Mouse (Mus musculus) lung, embryonic 14.5 days (tissue): ENCODE measurements around the gene Atp6v1c2. TPM values are rescaled to one million over a fixed set of nuclear protein-coding genes. Genes with fewer than 3 reads are reported as not detected.

Experiments
- ATAC-seq: fragments of 200-750 bp; cut with Nextera tagmentation; 2 replicates; pipeline ENCODE4 v1.8.0; 2017; ENCODE audit warnings: mild to moderate bottlenecking, moderate TSS enrichment, moderate library complexity; ENCODE audit not compliant: insufficient read depth
- DNase-seq: peaks from one replicate; pipeline ENCODE4 v3.0.0-alpha.2; 2015
- H3K27ac ChIP-seq: fragments of 300-500 bp; sonication (generic); 2 replicates; pipeline ENCODE4 v1.5.1; 2014; ENCODE audit warnings: low read depth, mild to moderate bottlenecking, moderate library complexity
- H3K27me3 ChIP-seq: fragments of 300-500 bp; sonication (generic); 2 replicates; pipeline ENCODE4 v1.6.1; 2014; ENCODE audit warnings: low read length, control low read depth; ENCODE audit not compliant: insufficient read depth
- H3K36me3 ChIP-seq: fragments of 300-500 bp; sonication (generic); 2 replicates; pipeline ENCODE4 v1.6.1; 2014; ENCODE audit warnings: control low read depth; ENCODE audit not compliant: insufficient read depth
- H3K4me1 ChIP-seq: fragments of 300-500 bp; sonication (generic); 2 replicates; pipeline ENCODE4 v1.6.1; 2014; ENCODE audit warnings: antibody characterized with exemption, control low read depth; ENCODE audit not compliant: insufficient read depth
- H3K4me2 ChIP-seq: fragments of 300-500 bp; sonication (generic); 2 replicates; pipeline ENCODE4 v1.6.1; 2014; ENCODE audit warnings: mild to moderate bottlenecking
- H3K4me3 ChIP-seq: fragments of 300-500 bp; sonication (generic); 2 replicates; pipeline ENCODE4 v1.5.1; 2014; ENCODE audit warnings: low read depth, low read length
- H3K9ac ChIP-seq: fragments of 300-500 bp; sonication (generic); 2 replicates; pipeline ENCODE4 v1.6.1; 2014
- H3K9me3 ChIP-seq: fragments of 300-500 bp; sonication (generic); 2 replicates; pipeline ENCODE4 v1.6.1; 2016; ENCODE audit warnings: low read depth, low read length, control low read depth
- CTCF ChIP-seq: IDR thresholded peaks from 2 replicates; pipeline ENCODE4 v1.5.1; 2016; ENCODE audit warnings: antibody characterized with exemption, low read depth
- WGBS: fragments of 180-500 bp; shearing (Covaris S2); extraction: QIAGEN DNeasy Blood & Tissue Kit; methylation state at CpG from one replicate; pipeline ENCODE4 v1.1.7; 2014; 5-methylcytosine and 5-hydroxymethylcytosine counted together
- polyA plus RNA-seq: library from polyadenylated mRNA; unstranded; fragments of >200 nt; fragmentation: Nextera tagmentation; extraction: Ambion mirVana; gene quantifications from 2 replicates; pipeline ENCODE4 v1.2.1, GENCODE M21; 2014

Atp6v1c2 gene
- polyA plus RNA-seq, 1 experiment from 2014 or later, result 1.0 TPM

DNA sequence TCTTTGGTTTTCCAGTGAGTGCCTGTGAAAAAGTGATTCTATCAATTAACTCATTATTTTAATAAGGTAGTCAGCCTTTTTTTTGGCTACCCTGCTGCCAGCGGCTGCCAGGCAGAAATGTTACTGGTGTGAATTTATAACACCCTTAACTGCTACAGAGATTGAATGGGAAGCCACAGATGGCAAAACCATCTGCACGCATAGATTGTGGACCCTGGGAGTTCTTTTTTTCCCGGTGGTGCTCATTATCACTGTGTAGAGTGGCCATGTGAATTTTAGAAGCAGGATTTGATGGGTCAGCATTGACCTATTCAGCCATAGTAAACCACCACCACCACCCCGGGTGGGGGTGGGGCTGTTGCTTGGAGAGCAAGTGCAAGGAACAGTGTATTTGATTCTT lies 61.8 kb downstream of the Atp6v1c2 start:
- Histone ChIP-seq H3K36me3 (peaks cover 41% of the 10 kb centered on the region), H3K27me3 (no peaks in the 10 kb centered on the region), H3K9me3 (no peaks in the 10 kb centered on the region), H3K4me1 (peaks cover 12% of the 10 kb centered on the region), H3K4me3 (peak overlapping the region; percentile 95), H3K9ac (peak overlapping the region; percentile 93), H3K27ac (peak overlapping the region; percentile 86; the same call in 1 of the 2 replicates), H3K4me2 (peak overlapping the region; percentile 91)
- DNase-seq, result no peak
- TF ChIP-seq CTCF, result no peak
- 9% methylated on average over 4 of the region's 4 CpGs for WGBS
- ATAC-seq, result no peak

DNA sequence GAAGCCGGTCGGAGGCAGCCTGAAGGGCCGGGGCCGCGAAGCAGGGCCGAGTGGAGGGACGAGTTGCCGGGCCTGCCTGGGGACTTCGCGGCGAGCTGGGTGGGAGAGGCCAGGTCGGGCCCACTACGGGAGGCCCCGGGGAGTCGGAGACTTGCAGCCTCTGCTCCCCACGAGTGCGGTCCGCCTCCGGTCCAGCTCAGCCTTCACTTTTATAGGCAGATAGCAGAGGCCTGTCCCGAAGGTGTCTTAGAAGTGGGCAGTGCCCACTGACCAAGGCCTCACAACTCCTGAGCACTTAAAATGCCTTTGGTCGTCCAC lies 62.5 kb downstream of the Atp6v1c2 start:
- peak; percentile 46 for DNase-seq
- Histone ChIP-seq H3K4me2 (peak overlapping the region; percentile 91), H3K4me3 (peak overlapping the region; percentile 95), H3K27ac (peak overlapping the region; percentile 86), H3K4me1 (peaks cover 12% of the 10 kb centered on the region), H3K9ac (peak overlapping the region; percentile 93), H3K9me3 (no peaks in the 10 kb centered on the region), H3K27me3 (no peaks in the 10 kb centered on the region), H3K36me3 (peaks cover 34% of the 10 kb centered on the region)
- no peak for TF ChIP-seq CTCF
- under 1% methylated on average over 21 of the region's 21 CpGs for WGBS
- peak; percentile 76 for ATAC-seq

DNA sequence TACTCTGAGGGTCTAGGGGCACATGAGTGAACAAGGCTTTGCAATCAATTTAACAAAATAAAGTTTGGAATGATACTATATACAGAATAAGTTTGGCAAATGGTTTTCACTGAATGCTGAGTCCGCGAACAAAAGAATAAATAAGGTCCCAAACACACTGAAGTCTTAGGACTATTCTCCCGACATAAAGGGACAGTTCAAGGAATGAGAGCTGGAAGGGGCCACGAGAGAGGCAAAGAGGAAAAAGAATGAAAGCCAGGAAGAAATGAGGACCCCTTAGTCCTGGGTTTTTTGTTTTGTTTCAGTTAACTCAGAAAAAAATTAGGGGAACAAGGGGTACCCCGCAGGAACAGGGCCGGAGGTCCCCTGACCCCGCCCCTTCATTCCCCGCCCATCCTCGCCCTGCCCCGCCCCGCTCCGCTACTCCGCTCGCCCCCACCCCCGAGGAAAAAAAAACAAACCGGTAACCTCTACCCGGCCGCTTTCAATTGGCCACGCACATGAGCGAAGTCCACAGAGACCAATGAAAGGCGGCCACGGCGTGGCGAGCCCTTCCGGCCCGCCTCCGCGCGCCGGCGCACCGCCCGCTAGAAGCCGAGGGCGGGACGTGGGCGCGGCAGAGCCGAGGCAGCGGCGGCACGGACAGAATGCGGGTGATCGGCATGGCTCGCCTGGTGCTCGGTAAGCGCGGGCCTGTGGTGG lies 63.0 kb downstream of the Atp6v1c2 start, which contains the start of gene Pdia6:
Gene Pdia6, plus strand, starts transcription at position 575 of the 702 bp plus-strand sequence.
- H3K4me2 ChIP-seq, result peak within 1 kb of the TSS; percentile 91
- H3K27me3 ChIP-seq, result no peaks in the 10 kb centered on the region
- TF ChIP-seq CTCF, result no peak
- H3K4me1 ChIP-seq, result peaks cover 12% of the 10 kb centered on the region
- H3K9ac ChIP-seq, result peak within 1 kb of the TSS; percentile 93
- no peaks in the 10 kb centered on the region for H3K9me3 ChIP-seq
- H3K27ac ChIP-seq, result peak within 1 kb of the TSS; percentile 86
- H3K4me3 ChIP-seq, result peak within 1 kb of the TSS; percentile 95
- WGBS, result 2% methylated on average over 45 of the region's 48 CpGs
- ATAC-seq (peak; percentile 99), DNase-seq (peak; percentile 98)
- H3K36me3 ChIP-seq, result peaks cover 29% of the 10 kb centered on the region

DNA sequence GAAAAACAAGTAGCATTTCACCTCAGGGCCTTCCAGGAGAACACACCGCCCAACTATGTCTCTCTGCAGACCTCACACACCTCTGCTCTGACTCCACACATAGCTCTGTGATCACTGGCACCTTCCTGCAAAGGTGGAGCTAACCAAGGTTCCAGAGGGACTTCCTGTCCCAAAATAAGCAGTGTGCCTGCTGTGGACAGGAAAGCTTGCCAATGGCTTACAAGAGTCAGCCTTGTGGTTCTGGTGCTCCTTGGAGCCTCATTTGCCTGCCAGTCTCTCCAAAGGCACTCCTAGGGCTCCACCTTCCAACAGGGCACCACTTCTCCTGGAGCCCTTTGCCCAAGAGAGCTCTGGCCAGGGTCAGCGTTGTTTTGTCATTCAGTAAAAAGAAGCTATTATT lies 64.3 kb downstream of the Atp6v1c2 start:
- Histone ChIP-seq H3K4me2 (no peak overlapping the region), H3K27ac (no peak overlapping the region), H3K27me3 (no peaks in the 10 kb centered on the region), H3K4me3 (no peak overlapping the region), H3K9ac (no peak overlapping the region), H3K9me3 (no peaks in the 10 kb centered on the region), H3K4me1 (peaks cover 12% of the 10 kb centered on the region), H3K36me3 (peaks cover 17% of the 10 kb centered on the region)
- WGBS, result 88% methylated on average over 2 of the region's 2 CpGs
- ATAC-seq (no peak), DNase-seq (no peak)
- no peak for TF ChIP-seq CTCF

DNA sequence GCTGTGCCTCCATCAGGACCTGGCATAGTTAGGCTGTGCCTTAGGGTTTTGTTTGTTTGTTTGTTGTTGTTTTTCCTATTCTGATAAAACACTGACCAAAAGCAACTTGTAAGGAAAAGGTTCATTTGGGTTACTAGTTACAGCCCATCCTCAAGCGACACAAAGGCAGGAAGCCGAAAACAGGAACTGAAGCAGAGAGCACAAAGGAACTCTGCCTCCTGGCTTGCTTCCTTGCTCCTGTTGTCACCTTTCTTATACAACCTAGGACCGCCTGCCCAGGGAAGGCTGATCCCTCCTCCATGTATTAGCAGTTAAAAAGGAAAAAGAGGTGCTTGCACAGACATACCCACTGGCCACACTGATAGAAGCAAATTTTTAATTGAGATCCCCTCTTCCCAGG lies 65.3 kb downstream of the Atp6v1c2 start:
- WGBS, result 76% methylated on average over 3 of the region's 3 CpGs
- Histone ChIP-seq H3K27ac (no peak overlapping the region), H3K9me3 (no peaks in the 10 kb centered on the region), H3K36me3 (peaks cover 9% of the 10 kb centered on the region), H3K9ac (no peak overlapping the region), H3K4me3 (no peak overlapping the region), H3K27me3 (no peaks in the 10 kb centered on the region), H3K4me1 (peaks cover 12% of the 10 kb centered on the region), H3K4me2 (no peak overlapping the region)
- DNase-seq (no peak), ATAC-seq (no peak)
- TF ChIP-seq CTCF, result no peak

DNA sequence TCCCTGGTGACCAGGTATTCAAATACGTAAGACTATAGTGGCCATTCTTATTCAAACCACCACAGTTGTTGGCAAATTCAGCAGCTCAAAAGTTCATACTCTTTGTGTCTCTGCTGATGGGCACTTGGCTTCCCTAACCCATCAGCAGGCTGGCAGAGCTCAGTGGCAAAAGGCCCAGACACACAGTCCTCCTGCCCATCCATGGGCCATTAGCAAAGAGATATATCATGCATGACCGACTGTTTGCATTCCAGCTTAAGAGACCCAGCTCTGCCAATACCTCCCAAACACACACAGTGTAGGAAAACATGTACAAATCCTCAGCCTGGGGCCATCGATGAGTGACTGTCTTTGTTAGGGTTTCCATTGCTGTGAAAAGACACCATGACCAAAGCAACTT lies 68.2 kb downstream of the Atp6v1c2 start:
- WGBS, result 86% methylated on average over 3 of the region's 3 CpGs
- Histone ChIP-seq H3K36me3 (no peaks in the 10 kb centered on the region), H3K27me3 (no peaks in the 10 kb centered on the region), H3K9ac (no peak overlapping the region), H3K27ac (no peak overlapping the region), H3K4me1 (peaks cover 4% of the 10 kb centered on the region), H3K9me3 (no peaks in the 10 kb centered on the region), H3K4me3 (no peak overlapping the region), H3K4me2 (no peak overlapping the region)
- TF ChIP-seq CTCF, result no peak
- no peak for ATAC-seq
- no peak for DNase-seq

DNA sequence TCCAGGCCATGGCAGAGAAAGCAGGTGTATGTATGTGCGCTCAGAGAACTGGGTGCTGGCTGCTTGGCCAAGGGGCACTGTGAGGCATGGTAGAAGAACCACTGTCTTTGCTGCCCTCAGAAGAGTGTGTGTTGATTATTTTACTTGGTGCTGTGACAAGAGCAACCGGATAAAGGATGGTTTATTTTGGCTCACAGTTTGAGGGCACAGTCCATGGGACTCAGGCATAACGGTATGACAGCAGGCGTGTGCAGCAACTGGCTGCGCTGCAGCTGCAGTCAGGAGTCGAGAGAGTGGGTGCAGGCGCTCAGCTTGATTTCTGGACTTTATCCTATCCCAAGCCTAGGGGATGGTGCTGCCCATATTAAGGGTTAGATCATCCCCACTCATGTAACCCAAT lies 70.7 kb downstream of the Atp6v1c2 start:
- H3K36me3 ChIP-seq, result no peaks in the 10 kb centered on the region
- WGBS, result 71% methylated on average over 7 of the region's 7 CpGs
- no peak overlapping the region for H3K9ac ChIP-seq
- DNase-seq (no peak), ATAC-seq (no peak; the same call in 1 of the 2 replicates)
- H3K9me3 ChIP-seq, result no peaks in the 10 kb centered on the region
- H3K27me3 ChIP-seq, result no peaks in the 10 kb centered on the region
- H3K4me3 ChIP-seq, result no peak overlapping the region
- no peak for TF ChIP-seq CTCF
- no peaks in the 10 kb centered on the region for H3K4me1 ChIP-seq
- no peak overlapping the region for H3K27ac ChIP-seq
- no peak overlapping the region for H3K4me2 ChIP-seq
